Mouse (Mus musculus) ES-Bruce4 (cell line): ENCODE results near the gene Man1a2. TPM values are rescaled to one million over a fixed set of nuclear protein-coding genes. Genes with fewer than 3 reads are reported as not detected.

ENCODE experiments used
- H3K27ac ChIP-seq: 2 replicates; pipeline ENCODE4 v1.5.1; 2012; ENCODE audit warnings: low read length, inconsistent platforms; ENCODE audit not compliant: insufficient read depth
- H3K27me3 ChIP-seq: 2 replicates; pipeline ENCODE4 v1.6.1; 2012; ENCODE audit warnings: mild to moderate bottlenecking, low read length, inconsistent platforms; ENCODE audit not compliant: control insufficient read depth, poor library complexity, insufficient read depth, severe bottlenecking
- H3K36me3 ChIP-seq: 2 replicates; pipeline ENCODE4 v1.6.1; 2012; ENCODE audit warnings: inconsistent platforms, mild to moderate bottlenecking, low read length, moderate library complexity; ENCODE audit not compliant: control insufficient read depth, poor library complexity, insufficient read depth, severe bottlenecking
- H3K4me1 ChIP-seq: one replicate; pipeline ENCODE4 v1.8.1; 2011; ENCODE audit warnings: low read length; ENCODE audit not compliant: control insufficient read depth, insufficient read depth
- H3K4me3 ChIP-seq: 2 replicates; pipeline ENCODE4 v1.5.1; 2011; ENCODE audit warnings: low read depth, mild to moderate bottlenecking, low read length
- H3K9ac ChIP-seq: 2 replicates; pipeline ENCODE4 v1.6.1; 2012; ENCODE audit warnings: low read depth, mild to moderate bottlenecking, inconsistent platforms; ENCODE audit not compliant: poor library complexity, severe bottlenecking
- H3K9me3 ChIP-seq: replicated peaks from 2 replicates; pipeline ENCODE4 v1.6.1; 2012; ENCODE audit warnings: mild to moderate bottlenecking, low read length, inconsistent platforms; ENCODE audit not compliant: control insufficient read depth, poor library complexity, insufficient read depth, severe bottlenecking
- CTCF ChIP-seq: IDR thresholded peaks from one replicate; pipeline ENCODE4 v1.8.1; 2011; ENCODE audit warnings: low read depth, low read length
- EP300 ChIP-seq: IDR thresholded peaks from 2 replicates; pipeline ENCODE4 v1.6.1; 2011; ENCODE audit warnings: low read depth, low read length; ENCODE audit not compliant: insufficient read depth
- POLR2A ChIP-seq: IDR thresholded peaks from one replicate; pipeline ENCODE4 v1.8.1; 2011; ENCODE audit warnings: low read length; ENCODE audit not compliant: insufficient read depth
- polyA plus RNA-seq: library from polyadenylated mRNA; stranded (reverse); fragments of >200 nt; gene quantifications from 2 replicates; pipeline ENCODE4 v1.2.4, GENCODE M21; 2011; ENCODE audit warnings: low read depth; ENCODE audit not compliant: missing spikeins, insufficient read depth, insufficient read length

The Man1a2 gene
- polyA plus RNA-seq, 1 experiment = 61.3 TPM

DNA sequence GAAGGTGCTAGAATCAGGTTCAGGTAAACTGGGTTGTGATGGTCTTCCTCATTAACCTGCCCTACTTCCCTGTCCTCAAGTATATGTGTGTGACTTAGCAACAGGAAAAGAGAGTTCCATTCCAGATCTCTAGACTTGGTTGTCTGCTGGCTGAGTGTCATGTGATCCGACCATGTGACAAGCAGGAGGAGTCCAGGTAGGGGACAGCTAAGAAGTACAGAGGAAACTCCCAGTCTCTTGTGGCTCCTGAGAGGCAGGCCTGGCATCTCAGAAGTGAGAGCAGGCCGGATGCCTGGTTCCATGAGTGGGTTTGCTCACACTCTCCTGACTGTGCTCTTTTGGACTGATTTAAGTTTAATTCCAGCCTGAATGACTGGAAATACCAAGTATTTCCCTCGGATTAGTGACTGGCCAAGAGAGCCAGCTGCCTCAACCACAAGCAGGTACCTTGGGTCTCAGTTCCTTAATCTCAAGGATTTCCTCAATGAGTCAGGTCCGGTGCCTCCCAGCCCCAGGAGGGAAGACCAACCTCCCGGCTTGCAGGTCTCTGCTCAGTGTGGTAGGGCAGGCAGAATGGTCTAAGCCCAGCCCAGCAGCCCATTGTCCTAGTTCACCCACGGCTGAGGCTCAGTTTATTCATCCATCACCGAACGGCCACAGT is 170.1 kb downstream of the Man1a2 start:
- Histone ChIP-seq H3K27ac (no peak overlapping the region), H3K4me3 (no peak overlapping the region), H3K4me1 (no peaks in the 10 kb centered on the region), H3K9ac (no peak overlapping the region), H3K36me3 (no peaks in the 10 kb centered on the region), H3K27me3 (no peaks in the 10 kb centered on the region), H3K9me3 (no peaks in the 10 kb centered on the region)
- no peak for TF ChIP-seq CTCF
- TF ChIP-seq POLR2A = no peak
- TF ChIP-seq EP300 = no peak

Other genes with a start within 250 kb of the Man1a2 start
- 0.67 and 0.70 TPM in 2 replicates for gene Tent5c, start 196.2 kb downstream of the Man1a2 start, polyA plus RNA-seq
- 0.30 TPM in 1 of 2 replicates, not detected in the other for gene Vtcn1, start 140.0 kb upstream of the Man1a2 start, polyA plus RNA-seq
- gene Trim45, start 236.7 kb upstream of the Man1a2 start, polyA plus RNA-seq = 4.6 and 5.9 TPM in 2 replicates